Mouse (Mus musculus): ENCODE measurements around the gene Gm43552. TPM values are rescaled to one million over a fixed set of nuclear protein-coding genes. Genes with fewer than 3 reads are reported as not detected.

Gm43552 gene
- polyA plus RNA-seq, 1 experiment from 2014 or later = not detected

DNA sequence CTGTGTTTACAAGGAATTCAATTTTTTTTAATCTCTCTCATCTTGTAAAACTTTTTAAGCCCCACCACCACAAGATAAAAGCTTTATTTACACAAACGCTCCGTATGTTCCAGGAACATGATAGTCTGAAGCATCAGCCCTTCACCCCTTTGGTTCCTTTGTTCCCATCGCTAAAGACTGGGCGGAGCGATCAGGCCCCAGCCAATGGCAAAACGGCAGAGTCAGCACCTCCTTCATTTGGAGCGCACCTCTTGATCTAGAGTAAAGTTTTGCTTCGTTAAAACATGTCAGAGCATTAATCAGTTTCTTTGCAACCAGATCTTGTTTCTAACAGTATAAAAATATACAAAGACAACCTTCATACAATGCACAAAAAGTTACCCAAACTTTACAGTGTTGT is 13.2 kb upstream of the Gm43552 start:
- Histone ChIP-seq H3K4me2 (ENCODE audit: low read depth, low read length) (no peak overlapping the region), H3K4me1 (ENCODE audit: control insufficient read depth, insufficient read depth, low read length) (no peaks in the 10 kb centered on the region), H3K9me3 (ENCODE audit: control insufficient read depth, low read length) (no peaks in the 10 kb centered on the region), H3K27ac (ENCODE audit: low read depth, low read length) (no peak overlapping the region), H3K9ac (replicated peaks; ENCODE audit: low read depth, low read length) (no peak overlapping the region), H3K36me3 (ENCODE audit: control insufficient read depth, insufficient read depth, low read length) (no peaks in the 10 kb centered on the region), H3K27me3 (ENCODE audit: control insufficient read depth, insufficient read depth, low read length) (no peaks in the 10 kb centered on the region), H3K4me3 (ENCODE audit: low read depth, low read length) (no peak overlapping the region)
- no peak for ATAC-seq (ENCODE audit: low read depth)
- 8% methylated on average over 8 of the region's 8 CpGs for WGBS

GRCm38 (mm10) chr5:65501407-65501806 is 8.8 kb upstream of the Gm43552 start:
- Histone ChIP-seq H3K27me3 (ENCODE audit: control insufficient read depth, insufficient read depth, low read length) (no peaks in the 10 kb centered on the region), H3K4me2 (ENCODE audit: low read depth, low read length) (no peak overlapping the region), H3K9ac (replicated peaks; ENCODE audit: low read depth, low read length) (no peak overlapping the region), H3K4me1 (ENCODE audit: control insufficient read depth, insufficient read depth, low read length) (no peaks in the 10 kb centered on the region), H3K9me3 (ENCODE audit: control insufficient read depth, low read length) (no peaks in the 10 kb centered on the region), H3K4me3 (ENCODE audit: low read depth, low read length) (no peak overlapping the region), H3K36me3 (ENCODE audit: control insufficient read depth, insufficient read depth, low read length) (no peaks in the 10 kb centered on the region), H3K27ac (ENCODE audit: low read depth, low read length) (no peak overlapping the region)
- ATAC-seq (ENCODE audit: low read depth) = no peak
- 92% methylated on average over 9 of the region's 9 CpGs for WGBS

- H3K36me3 ChIP-seq (ENCODE audit: control insufficient read depth, insufficient read depth, low read length) = no peaks in the 10 kb centered on the region
- no peaks in the 10 kb centered on the region for H3K9me3 ChIP-seq (ENCODE audit: control insufficient read depth, low read length)
- no peak overlapping the region for H3K4me2 ChIP-seq (ENCODE audit: low read depth, low read length)
- WGBS = 90% methylated on average over 7 of the region's 7 CpGs
- H3K4me1 ChIP-seq (ENCODE audit: control insufficient read depth, insufficient read depth, low read length) = no peaks in the 10 kb centered on the region
- no peak overlapping the region for H3K4me3 ChIP-seq (ENCODE audit: low read depth, low read length)
- no peak overlapping the region for H3K27ac ChIP-seq (ENCODE audit: low read depth, low read length)
- H3K27me3 ChIP-seq (ENCODE audit: control insufficient read depth, insufficient read depth, low read length) = no peaks in the 10 kb centered on the region
- H3K9ac ChIP-seq (replicated peaks; ENCODE audit: low read depth, low read length) = no peak overlapping the region
- no peak for ATAC-seq (ENCODE audit: low read depth)
Observed at GRCm38 (mm10) chr5:65500231-65500630, 7.6 kb upstream of the Gm43552 start.

DNA sequence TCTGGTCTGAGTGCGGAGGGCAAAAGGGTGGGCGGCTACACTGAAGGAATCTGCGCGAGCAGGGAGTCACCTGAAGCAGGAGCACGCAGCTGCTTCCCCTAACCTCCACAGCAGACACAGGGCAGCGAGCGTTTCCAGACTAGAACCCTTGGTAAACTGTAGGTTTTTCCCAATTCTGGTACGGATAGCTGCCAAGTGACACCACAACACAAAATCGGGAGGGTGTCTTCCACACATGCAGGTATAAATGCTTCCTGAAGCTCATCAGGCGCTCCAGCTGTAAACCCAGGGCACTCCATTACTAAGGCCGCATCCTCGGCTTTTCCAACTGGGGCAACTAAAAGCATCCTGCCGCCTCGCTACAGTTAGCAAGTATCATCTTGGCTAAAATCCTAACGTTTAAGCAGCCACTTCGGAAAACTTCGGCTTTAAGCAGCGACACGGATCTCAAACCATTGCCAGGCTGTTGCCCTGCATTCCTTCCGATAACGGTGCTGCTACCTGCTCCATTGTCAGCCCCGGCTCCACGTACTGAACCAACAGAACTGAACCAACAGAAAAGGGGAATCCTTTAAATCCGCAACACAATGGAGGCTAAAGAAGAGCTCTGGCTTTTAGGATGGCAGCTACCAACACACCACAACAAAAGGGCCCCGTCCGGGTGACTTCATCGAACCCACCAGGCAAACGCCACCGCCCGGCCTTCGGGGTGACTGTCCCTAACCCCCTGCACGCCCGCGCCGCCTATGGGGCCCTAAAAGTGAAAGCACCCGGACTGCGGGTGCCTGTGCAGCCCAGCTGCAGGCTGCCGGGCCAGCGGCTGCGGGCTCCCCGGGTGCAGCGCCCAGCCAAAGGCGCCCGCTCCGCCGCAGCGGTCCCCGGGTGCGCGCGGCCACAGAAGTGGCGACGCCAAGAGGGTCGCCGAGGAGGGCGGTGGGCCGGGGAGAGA is 592 bp downstream of the Gm43552 start:
- Histone ChIP-seq H3K36me3 (ENCODE audit: control insufficient read depth, insufficient read depth, low read length) (no peaks in the 10 kb centered on the region), H3K27me3 (ENCODE audit: control insufficient read depth, insufficient read depth, low read length) (no peaks in the 10 kb centered on the region), H3K4me3 (ENCODE audit: low read depth, low read length) (peak overlapping the region; percentile 94), H3K9ac (replicated peaks; ENCODE audit: low read depth, low read length) (peak overlapping the region; percentile 98), H3K4me1 (ENCODE audit: control insufficient read depth, insufficient read depth, low read length) (peaks cover 13% of the 10 kb centered on the region; the same call in 1 of the 2 replicates), H3K4me2 (ENCODE audit: low read depth, low read length) (peak overlapping the region; percentile 93), H3K27ac (ENCODE audit: low read depth, low read length) (peak overlapping the region; percentile 96), H3K9me3 (ENCODE audit: control insufficient read depth, low read length) (no peaks in the 10 kb centered on the region)
- WGBS = under 1% methylated on average over 57 of the region's 57 CpGs
- peak; percentile 84 for ATAC-seq (ENCODE audit: low read depth)

DNA sequence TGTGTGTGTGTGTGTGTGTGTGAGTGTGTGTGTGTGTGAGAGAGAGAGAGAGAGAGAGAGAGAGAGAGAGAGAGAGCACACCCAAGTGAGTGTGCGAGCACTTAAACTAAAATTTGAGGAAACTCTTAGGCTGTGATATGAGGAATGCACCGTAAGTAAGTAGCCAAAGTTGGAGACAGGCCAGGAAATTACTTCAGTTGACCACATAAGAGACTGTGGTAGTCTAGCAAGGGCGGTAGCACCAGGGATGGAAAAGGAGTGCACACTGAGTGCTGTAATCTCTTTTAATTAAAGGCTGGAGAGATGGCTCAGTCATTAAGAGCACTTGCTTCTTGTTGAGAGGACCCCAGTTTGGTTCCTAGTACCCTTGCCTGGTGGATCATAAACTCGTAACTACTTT is 2.8 kb downstream of the Gm43552 start:
- no peaks in the 10 kb centered on the region for H3K27me3 ChIP-seq (ENCODE audit: control insufficient read depth, insufficient read depth, low read length)
- H3K4me2 ChIP-seq (ENCODE audit: low read depth, low read length) = no peak overlapping the region
- WGBS = 82% methylated on average over 4 of the region's 4 CpGs
- no peaks in the 10 kb centered on the region for H3K9me3 ChIP-seq (ENCODE audit: control insufficient read depth, low read length)
- peaks cover 13% of the 10 kb centered on the region; the same call in 1 of the 2 replicates for H3K4me1 ChIP-seq (ENCODE audit: control insufficient read depth, insufficient read depth, low read length)
- ATAC-seq (ENCODE audit: low read depth) = no peak
- H3K36me3 ChIP-seq (ENCODE audit: control insufficient read depth, insufficient read depth, low read length) = no peaks in the 10 kb centered on the region
- no peak overlapping the region for H3K4me3 ChIP-seq (ENCODE audit: low read depth, low read length)
- no peak overlapping the region for H3K9ac ChIP-seq (replicated peaks; ENCODE audit: low read depth, low read length)
- H3K27ac ChIP-seq (ENCODE audit: low read depth, low read length) = no peak overlapping the region

- 82% methylated on average over 7 of the region's 7 CpGs for WGBS
- Histone ChIP-seq H3K36me3 (ENCODE audit: control insufficient read depth, insufficient read depth, low read length) (no peaks in the 10 kb centered on the region), H3K27ac (ENCODE audit: low read depth, low read length) (no peak overlapping the region), H3K9me3 (ENCODE audit: control insufficient read depth, low read length) (no peaks in the 10 kb centered on the region), H3K4me2 (ENCODE audit: low read depth, low read length) (no peak overlapping the region), H3K9ac (replicated peaks; ENCODE audit: low read depth, low read length) (no peak overlapping the region), H3K4me3 (ENCODE audit: low read depth, low read length) (no peak overlapping the region), H3K4me1 (ENCODE audit: control insufficient read depth, insufficient read depth, low read length) (peaks cover 13% of the 10 kb centered on the region; the same call in 1 of the 2 replicates), H3K27me3 (ENCODE audit: control insufficient read depth, insufficient read depth, low read length) (no peaks in the 10 kb centered on the region)
- ATAC-seq (ENCODE audit: low read depth) = no peak
Observed at GRCm38 (mm10) chr5:65488725-65489124, 3.9 kb downstream of the Gm43552 start.

- no peak for ATAC-seq (ENCODE audit: low read depth)
- Histone ChIP-seq H3K4me1 (ENCODE audit: control insufficient read depth, insufficient read depth, low read length) (peaks cover 9% of the 10 kb centered on the region; the same call in 1 of the 2 replicates), H3K9me3 (ENCODE audit: control insufficient read depth, low read length) (no peaks in the 10 kb centered on the region), H3K4me3 (ENCODE audit: low read depth, low read length) (no peak overlapping the region), H3K27ac (ENCODE audit: low read depth, low read length) (no peak overlapping the region), H3K9ac (replicated peaks; ENCODE audit: low read depth, low read length) (no peak overlapping the region), H3K27me3 (ENCODE audit: control insufficient read depth, insufficient read depth, low read length) (no peaks in the 10 kb centered on the region), H3K4me2 (ENCODE audit: low read depth, low read length) (no peak overlapping the region), H3K36me3 (ENCODE audit: control insufficient read depth, insufficient read depth, low read length) (no peaks in the 10 kb centered on the region)
- 83% methylated on average over 10 of the region's 10 CpGs for WGBS
Observed at GRCm38 (mm10) chr5:65487381-65487780, 5.3 kb downstream of the Gm43552 start.

DNA sequence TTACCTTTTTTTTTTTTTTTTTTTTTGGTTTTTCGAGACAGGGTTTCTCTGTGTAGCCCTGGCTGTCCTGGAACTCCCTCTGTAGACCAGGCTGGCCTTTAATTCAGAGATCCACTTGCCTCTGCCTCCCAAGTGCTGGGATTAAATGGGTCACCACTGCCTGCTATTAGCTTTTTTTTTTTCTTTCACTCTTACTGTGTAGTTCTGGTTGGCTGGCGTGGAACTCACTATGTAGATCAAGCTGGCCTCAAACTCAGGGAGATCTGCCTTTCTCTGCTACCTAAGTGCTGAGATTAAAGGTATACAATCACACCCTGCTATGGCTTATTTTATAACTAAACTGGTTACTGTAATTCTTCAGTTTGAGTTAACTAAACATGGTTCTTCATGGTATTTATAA is 6.1 kb downstream of the Gm43552 start:
- Histone ChIP-seq H3K9ac (replicated peaks; ENCODE audit: low read depth, low read length) (no peak overlapping the region), H3K9me3 (ENCODE audit: control insufficient read depth, low read length) (no peaks in the 10 kb centered on the region), H3K36me3 (ENCODE audit: control insufficient read depth, insufficient read depth, low read length) (no peaks in the 10 kb centered on the region), H3K27ac (ENCODE audit: low read depth, low read length) (no peak overlapping the region), H3K4me2 (ENCODE audit: low read depth, low read length) (no peak overlapping the region), H3K4me3 (ENCODE audit: low read depth, low read length) (no peak overlapping the region), H3K4me1 (ENCODE audit: control insufficient read depth, insufficient read depth, low read length) (peaks cover 8% of the 10 kb centered on the region; the same call in 1 of the 2 replicates), H3K27me3 (ENCODE audit: control insufficient read depth, insufficient read depth, low read length) (no peaks in the 10 kb centered on the region)
- no peak for ATAC-seq (ENCODE audit: low read depth)
- 81% methylated on average over 2 of the region's 2 CpGs for WGBS

- Histone ChIP-seq H3K4me2 (ENCODE audit: low read depth, low read length) (no peak overlapping the region), H3K9me3 (ENCODE audit: control insufficient read depth, low read length) (no peaks in the 10 kb centered on the region), H3K9ac (replicated peaks; ENCODE audit: low read depth, low read length) (no peak overlapping the region), H3K27ac (ENCODE audit: low read depth, low read length) (no peak overlapping the region), H3K27me3 (ENCODE audit: control insufficient read depth, insufficient read depth, low read length) (no peaks in the 10 kb centered on the region), H3K4me3 (ENCODE audit: low read depth, low read length) (no peak overlapping the region), H3K4me1 (ENCODE audit: control insufficient read depth, insufficient read depth, low read length) (no peaks in the 10 kb centered on the region), H3K36me3 (ENCODE audit: control insufficient read depth, insufficient read depth, low read length) (no peaks in the 10 kb centered on the region)
- no peak for ATAC-seq (ENCODE audit: low read depth)
- 91% methylated on average over 4 of the region's 4 CpGs for WGBS
Observed at GRCm38 (mm10) chr5:65482996-65483395, 9.6 kb downstream of the Gm43552 start.

Measured in neural tube, embryonic 14.5 days (tissue).